In the genomic region with DNA sequence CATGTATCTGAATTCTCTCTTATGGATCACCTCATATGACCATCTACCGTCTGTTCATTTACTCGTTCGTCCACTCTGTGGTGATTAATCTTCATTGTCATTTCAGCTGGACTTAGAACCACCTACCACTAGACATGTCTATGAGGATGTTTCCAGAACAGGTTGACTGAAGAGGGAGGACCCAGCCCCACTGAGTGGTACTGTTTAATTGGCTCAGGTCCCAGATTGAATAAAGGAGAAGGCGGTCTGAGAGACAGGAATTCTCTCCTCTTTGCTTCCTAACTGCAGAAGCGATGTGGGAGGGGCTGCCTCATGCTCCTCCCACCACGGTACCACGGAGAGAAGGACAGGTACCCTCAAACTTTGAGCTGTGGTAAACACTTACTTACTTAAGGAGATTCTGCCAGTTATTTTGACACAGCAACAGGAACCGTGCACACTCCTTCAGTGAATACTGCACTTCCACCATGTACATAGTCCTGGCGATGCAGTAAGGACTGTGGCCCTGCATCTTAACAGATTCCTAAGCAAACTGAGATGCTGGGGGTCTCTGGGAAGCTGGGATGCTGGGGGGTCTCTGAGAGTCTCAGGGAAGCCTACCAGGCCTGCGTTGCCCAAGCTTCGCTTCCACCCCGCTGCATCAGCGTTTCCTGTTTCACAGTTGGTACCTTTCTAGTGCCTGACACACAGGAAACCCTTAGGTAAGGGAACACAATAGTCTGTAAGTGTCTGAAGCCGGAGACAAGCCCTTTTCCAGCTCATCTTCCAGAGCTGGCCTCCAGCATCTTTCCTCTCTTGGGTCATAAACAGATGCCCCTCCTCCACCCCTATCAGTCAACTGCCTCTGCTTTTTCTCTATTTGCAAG, we compare ENCODE assay signal across 12 mouse cellular contexts. TPM values are rescaled to one million over a fixed set of nuclear protein-coding genes. Genes with fewer than 3 reads are reported as not detected.
DNase-seq lines count a peak whose midpoint lies in the region; ATAC-seq and TF ChIP-seq lines count a peak whose summit lies in the region.
"Had no signal": no experiment of that assay in that cellular context is flagged by ENCODE, and none has a peak within 500 bp of the region (broad histone marks: within the 10 kb centered on the region; RNA-seq: fewer than 3 reads in every experiment).

No protein-coding gene starts in this region.

- peak overlapping the region; percentile 90 for H3K27ac ChIP-seq in spleen, adult 2 months (ENCODE audit: insufficient read depth, low read length)
- H3K27ac ChIP-seq: neural tube, embryonic 12.5 days had no signal

- DNase-seq in adrenal gland, postnatal 14 days, result peak; percentile 14
- DNase-seq in adrenal gland, adult 18-20 months (ENCODE audit: low spot score in 2 of 2), result no peak
- DNase-seq in spleen, adult 2 months (ENCODE audit: low read depth in 1 of 2, low spot score in 2 of 2), result peak in 1 of 2 experiments; percentile 58
- no peak for DNase-seq in spleen, adult 12 weeks (ENCODE audit: low spot score)
- DNase-seq in thymus, postnatal 4 days, result peak; percentile 77
- no peak for DNase-seq in right cerebral cortex, postnatal 10 days (ENCODE audit: low spot score in 2 of 2)
- no peak for DNase-seq in urinary bladder, adult 18-20 months (ENCODE audit: low spot score in 2 of 2)
- DNase-seq: kidney, postnatal 25 days; lung, adult 18-20 months had no signal

- no peak overlapping the region for H3K4me3 ChIP-seq in spleen, adult 2 months (ENCODE audit: extremely low read depth, insufficient read depth, insufficient read length)
- H3K4me3 ChIP-seq: neural tube, embryonic 12.5 days had no signal

- peak; percentile 34; the same call in 1 of the 2 replicates for ATAC-seq in neutrophil, adult 5-6 weeks (ENCODE audit: extremely low read depth, insufficient number of reproducible peaks, low FRiP score, poor library complexity, severe bottlenecking)
- ATAC-seq: forebrain, embryonic 14.5 days had no signal

- no peaks in the 10 kb centered on the region for H3K27me3 ChIP-seq in spleen, adult 2 months (ENCODE audit: control insufficient read depth, insufficient read depth, low read length)
- H3K27me3 ChIP-seq: neural tube, embryonic 12.5 days had no signal

- no peaks in the 10 kb centered on the region for H3K36me3 ChIP-seq in spleen, adult 2 months (ENCODE audit: control insufficient read depth, insufficient read depth, low read length)
- H3K36me3 ChIP-seq: neural tube, embryonic 12.5 days had no signal

- TF ChIP-seq POLR2A in spleen, adult 2 months (IDR thresholded peaks at IDR 0.05; ENCODE audit: low read depth, low read length), result no peak

- TF ChIP-seq CTCF in spleen, adult 2 months (IDR thresholded peaks at IDR 0.05; ENCODE audit: extremely low read depth, insufficient read depth, insufficient read length, insufficient replicate concordance), result no peak

- WGBS in spleen, adult 2 months, result 47% methylated on average over 14 of the region's 14 CpGs

- peaks cover 33% of the 10 kb centered on the region; the same call in 1 of the 2 replicates for H3K4me1 ChIP-seq in spleen, adult 2 months (ENCODE audit: control insufficient read depth, insufficient read depth, insufficient read length)
- H3K4me1 ChIP-seq: neural tube, embryonic 12.5 days had no signal

RNA-seq across cellular contexts. Expression of a gene that starts 4.1 kb away (rescaled TPM):
- total RNA-seq in adrenal gland, postnatal 14 days (2021), result 39.5 and 41.3 TPM in 2 replicates
- total RNA-seq in adrenal gland, adult 18-20 months (2021), result 10 to 100 TPM; 29.5 to 51.1 TPM
- polyA plus RNA-seq in spleen, adult 2 months (2012; rRNA removed), result 14.4 and 17.5 TPM in 2 replicates
- total RNA-seq in neutrophil, adult 5-6 weeks (2017), result 18.3 and 20.0 TPM in 2 replicates

Comparison
In these comparisons a context has a peak if more than half of its experiments do, and no peak if none do; other contexts are left out.
1. DNase-seq: peak in adrenal gland, postnatal 14 days (single experiment) and thymus, postnatal 4 days (single experiment); none in adrenal gland, adult 18-20 months (0 of 2), spleen, adult 12 weeks (single experiment), right cerebral cortex, postnatal 10 days (0 of 2) and urinary bladder, adult 18-20 months (0 of 2).